Mouse (Mus musculus): ENCODE data around the gene Slc9a5.

Slc9a5 gene

DNA sequence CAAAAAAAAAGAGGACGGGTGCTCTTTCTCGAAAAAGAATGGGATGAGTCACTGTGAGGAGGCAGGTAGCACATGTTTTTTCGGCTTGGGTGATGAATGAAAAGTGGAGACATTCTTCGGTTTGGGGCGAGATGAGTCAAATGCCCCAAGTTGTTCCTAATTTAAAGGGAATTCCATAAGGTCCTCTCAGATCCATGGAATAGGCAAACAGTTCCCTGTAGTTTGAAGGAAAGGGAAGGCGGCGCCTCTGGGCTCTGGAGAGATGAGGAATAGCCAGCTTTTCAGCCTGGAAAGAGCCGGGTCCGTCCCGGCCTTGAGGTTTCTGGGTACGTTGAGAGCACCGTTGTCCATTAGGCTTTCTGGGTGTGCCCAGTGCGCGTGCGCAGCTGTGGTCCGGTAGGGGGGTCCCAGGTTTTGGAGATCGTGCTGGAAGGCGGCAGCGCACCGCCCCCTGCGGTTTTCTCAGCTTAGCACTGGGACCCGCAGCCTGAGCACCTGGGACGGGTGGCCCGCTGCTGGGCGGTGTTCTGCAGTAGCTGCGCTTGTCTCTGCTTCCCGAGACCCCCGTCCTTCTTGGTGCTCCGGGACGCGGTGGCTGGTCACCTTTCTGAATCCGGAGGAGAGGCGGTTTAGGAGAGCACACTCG, at the start of gene Slc9a5:
Gene Slc9a5 (plus strand): TSS at position 394 of the 646 bp plus-strand sequence.
- peak; percentile 66 for DNase-seq

- DNase-seq: no peak
These were observed 48.7 kb upstream of the Slc9a5 start for GRCm38 (mm10) chr8:105299962-105300361.

- DNase-seq: no peak
These were observed 45.2 kb upstream of the Slc9a5 start for GRCm38 (mm10) chr8:105303396-105303795.

DNA sequence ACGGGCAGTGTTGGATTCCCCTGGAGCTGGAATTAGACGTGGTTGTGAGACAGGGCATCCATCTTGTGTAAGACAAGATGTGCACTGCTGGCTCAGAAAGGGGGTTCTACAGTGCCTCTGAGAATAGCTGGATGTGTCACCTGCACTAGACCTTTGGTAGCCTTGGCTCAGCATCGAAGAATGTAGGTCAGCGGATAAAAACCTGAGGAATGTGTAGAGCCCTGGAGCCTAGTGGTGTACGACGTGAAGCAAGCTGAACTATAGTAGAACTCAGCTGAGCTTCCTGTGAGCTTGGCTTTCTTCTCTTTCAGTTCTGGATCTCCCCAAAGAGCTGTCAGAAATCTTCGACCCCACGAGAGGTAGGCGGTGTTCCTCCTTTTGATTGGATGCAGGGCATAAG, 44.8 kb upstream of the Slc9a5 start:
- DNase-seq: no peak

GRCm38 (mm10) chr8:105304325-105305210, 44.1 kb upstream of the Slc9a5 start:
- no peak for DNase-seq

DNA sequence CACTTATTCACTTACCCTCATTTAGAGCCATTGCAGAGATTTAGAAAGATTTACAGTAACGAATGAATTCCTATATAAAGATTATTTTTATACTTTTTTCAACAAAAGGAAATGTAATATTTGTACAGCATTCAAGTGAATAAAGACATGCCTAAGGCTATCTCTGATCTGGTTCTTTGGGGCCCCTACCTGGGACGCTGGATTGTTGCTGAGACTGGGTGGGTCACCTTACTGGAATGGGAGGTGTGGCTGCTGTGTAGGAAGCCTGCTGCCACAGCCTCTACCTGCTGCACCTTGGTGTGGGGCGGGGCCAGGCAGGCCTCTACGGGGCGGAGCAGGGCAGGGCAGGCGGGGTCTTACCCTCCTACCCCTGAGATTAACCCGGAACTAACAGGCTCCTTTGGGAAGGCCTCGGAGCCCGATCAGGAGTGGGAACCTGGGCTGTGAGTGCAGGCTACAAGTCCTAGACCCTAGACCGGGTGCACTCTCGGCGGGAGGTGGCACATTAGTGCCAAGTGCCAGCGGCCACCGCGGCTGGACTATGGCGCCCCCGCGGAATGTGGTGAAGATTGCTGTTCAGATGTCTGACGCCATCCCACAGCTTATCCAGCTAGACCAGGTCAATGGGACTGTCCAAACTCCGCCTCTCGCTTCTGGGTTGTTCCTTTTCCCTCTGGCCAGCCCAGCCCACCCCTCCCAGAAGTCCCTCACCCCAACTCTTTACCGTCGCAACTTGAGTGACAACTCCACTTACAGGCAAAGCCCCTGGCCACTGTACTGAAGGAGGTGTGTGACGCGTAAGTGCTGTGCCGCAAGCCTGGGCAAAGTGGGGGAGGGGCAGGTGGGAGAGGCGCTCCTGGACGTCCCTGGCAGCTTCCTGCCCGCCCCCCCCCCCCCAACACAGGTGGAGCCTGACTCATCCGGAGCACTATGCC, 43.2 kb upstream of the Slc9a5 start, which contains the start of gene Elmo3:
Gene Elmo3 (plus strand): TSS at position 391 of the 935 bp plus-strand sequence.
- peak; percentile 63 for DNase-seq

DNA sequence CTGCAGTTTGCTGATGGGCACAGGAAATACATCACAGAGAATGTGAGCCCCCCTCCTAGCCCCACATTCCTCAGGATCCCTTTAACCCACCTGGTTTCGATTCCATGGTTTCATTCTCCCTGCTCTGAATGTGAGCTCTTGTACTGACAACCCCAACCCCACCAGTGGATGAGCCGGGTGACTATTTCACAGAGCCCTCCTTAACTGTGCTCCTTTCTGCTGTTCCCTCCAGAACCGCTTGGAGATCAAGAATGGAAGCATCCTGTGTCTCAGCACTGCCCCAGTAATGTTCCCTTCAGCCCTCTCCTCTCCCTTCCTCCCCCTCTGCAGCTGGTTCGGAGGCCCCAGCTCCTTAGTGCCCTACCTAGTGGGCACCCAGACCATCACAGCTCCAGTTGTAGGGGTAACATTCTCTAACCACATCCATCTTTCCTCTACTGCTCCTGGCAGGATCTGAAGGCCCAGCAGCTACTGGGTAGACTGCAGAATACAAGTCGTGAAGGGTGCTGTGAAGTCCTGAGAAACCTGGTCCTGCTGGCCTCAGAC, 42.4 kb upstream of the Slc9a5 start:
- no peak for DNase-seq

DNA sequence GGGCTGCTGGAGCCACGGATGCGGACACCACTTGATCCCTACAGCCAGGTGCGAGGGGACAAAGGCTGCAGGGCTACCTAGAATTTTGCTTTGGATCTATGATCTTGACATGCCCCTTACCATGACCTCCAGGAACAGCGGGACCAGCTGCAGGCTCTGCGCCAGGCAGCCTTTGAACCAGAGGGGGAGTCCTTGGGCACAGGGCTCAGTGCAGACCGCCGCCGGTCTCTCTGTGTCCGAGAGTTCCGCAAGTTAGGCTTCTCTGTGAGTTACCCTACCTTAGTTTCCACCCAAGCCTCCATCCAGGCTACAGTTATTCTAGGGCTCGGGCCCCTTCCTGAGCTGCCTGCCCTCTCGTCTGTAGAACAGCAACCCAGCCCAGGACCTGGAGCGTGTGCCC, 41.0 kb upstream of the Slc9a5 start:
- DNase-seq: no peak

GRCm38 (mm10) chr8:105308428-105308827, 40.2 kb upstream of the Slc9a5 start:
- DNase-seq: no peak

GRCm38 (mm10) chr8:105309142-105309847, 39.3 kb upstream of the Slc9a5 start:
- DNase-seq: no peak

GRCm38 (mm10) chr8:105310118-105310517, 38.5 kb upstream of the Slc9a5 start:
- no peak for DNase-seq

GRCm38 (mm10) chr8:105311718-105312117, 36.9 kb upstream of the Slc9a5 start:
- DNase-seq: no peak

- no peak for DNase-seq
These were observed 35.7 kb upstream of the Slc9a5 start for GRCm38 (mm10) chr8:105312891-105313481.

- no peak for DNase-seq
These were observed 34.8 kb upstream of the Slc9a5 start for GRCm38 (mm10) chr8:105313622-105314402.

DNA sequence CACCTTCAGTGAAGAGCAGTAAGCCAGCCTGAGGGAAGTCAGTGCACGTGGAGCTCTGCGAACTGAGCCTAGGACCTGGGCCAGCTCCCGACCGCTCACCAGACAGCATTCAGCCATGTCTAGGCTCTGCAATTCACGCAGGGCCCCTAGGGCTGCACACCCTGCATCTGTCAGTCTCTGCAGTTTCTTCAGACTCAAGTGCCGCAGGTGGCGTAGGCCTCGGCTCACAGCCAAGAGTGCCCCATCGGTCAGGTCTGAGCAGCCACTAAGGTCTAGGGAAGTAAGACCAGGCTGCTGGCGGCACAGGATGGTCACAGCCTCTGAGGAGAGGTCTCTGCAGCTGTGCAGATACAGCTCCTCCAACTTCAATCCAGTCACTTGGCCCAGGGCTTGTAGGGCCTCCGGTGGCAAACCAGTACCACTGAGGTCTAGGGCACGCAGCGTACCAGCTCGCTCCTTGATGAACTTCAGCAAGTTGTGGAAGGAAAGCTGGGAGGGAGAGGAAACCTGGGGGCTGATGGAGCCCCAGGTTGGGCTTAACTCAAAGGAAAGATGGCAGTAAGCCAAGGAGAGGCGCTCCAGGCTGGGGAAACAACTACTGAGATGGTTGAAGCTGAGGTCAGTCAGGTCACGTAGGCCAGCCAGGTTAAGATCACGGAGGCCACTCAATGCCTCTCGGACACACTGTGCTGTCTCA, 33.4 kb upstream of the Slc9a5 start:
- no peak for DNase-seq

- DNase-seq: no peak
These were observed 30.7 kb upstream of the Slc9a5 start for GRCm38 (mm10) chr8:105317941-105318340.

- DNase-seq: no peak
These were observed 29.9 kb upstream of the Slc9a5 start for GRCm38 (mm10) chr8:105318662-105319190.

DNA sequence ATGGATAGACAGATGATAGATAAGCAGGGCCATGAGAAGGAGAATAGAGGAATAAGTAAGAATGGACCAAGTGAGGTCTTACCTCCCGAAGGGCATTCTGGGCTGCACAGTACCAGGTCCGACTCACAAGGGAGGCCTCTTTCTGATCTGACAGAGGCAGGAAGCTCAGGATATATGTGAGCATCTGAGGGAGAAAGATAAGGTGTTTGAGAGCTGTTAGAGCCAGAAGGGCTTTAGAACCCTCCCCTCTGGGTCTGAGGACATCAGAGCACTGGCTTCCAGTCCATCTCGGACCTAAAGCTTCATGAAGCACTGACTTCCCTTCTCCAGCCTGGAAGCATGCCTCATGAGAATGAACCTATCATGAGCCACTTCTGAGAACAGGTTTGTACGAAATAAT, 25.5 kb upstream of the Slc9a5 start:
- no peak for DNase-seq

GRCm38 (mm10) chr8:105325641-105326093, 23.0 kb upstream of the Slc9a5 start:
- DNase-seq: peak; percentile 54
